Mouse (Mus musculus): Measurements from ENCODE around the gene Pde4b. TPM values are rescaled to one million over a fixed set of nuclear protein-coding genes. Genes with fewer than 3 reads are reported as not detected.
A peak's percentile ranks its signal among the peaks of the same experiment; 100 is the strongest.

Gene Pde4b
- total RNA-seq, 2 experiments from 2014 or later, result 101 to 102 TPM

- intact Hi-C loops (cut with DNase I), result loop anchor here (5.0 kb wide), 1 partner anchor 59 kb away; no protein-coding TSS in a partner anchor
- no peak for DNase-seq (ENCODE audit: low spot score in 2 of 2)
These were observed 425.6 kb downstream of the Pde4b start for GRCm38 (mm10) chr4:102512940-102513339.

GRCm38 (mm10) chr4:102513514-102513913, 426.2 kb downstream of the Pde4b start:
- no peak for DNase-seq (ENCODE audit: low spot score in 2 of 2)
- intact Hi-C loops (cut with DNase I), result loop anchor here (5.0 kb wide), 1 partner anchor 59 kb away; no protein-coding TSS in a partner anchor

GRCm38 (mm10) chr4:102514972-102515835, 427.9 kb downstream of the Pde4b start:
- no peak for DNase-seq (ENCODE audit: low spot score in 2 of 2)
- intact Hi-C loops (cut with DNase I), result loop anchor here (5.0 kb wide), 1 partner anchor 57 kb away; no protein-coding TSS in a partner anchor

- intact Hi-C loops (cut with DNase I), result no loop called here
- no peak for DNase-seq (ENCODE audit: low spot score in 2 of 2)
These were observed 429.1 kb downstream of the Pde4b start for GRCm38 (mm10) chr4:102516395-102516794.

GRCm38 (mm10) chr4:102516982-102517630, 429.8 kb downstream of the Pde4b start:
- intact Hi-C loops (cut with DNase I), result no loop called here
- DNase-seq (ENCODE audit: low spot score in 2 of 2), result peak; percentile 57 to 64

GRCm38 (mm10) chr4:102517653-102518052, 430.3 kb downstream of the Pde4b start:
- intact Hi-C loops (cut with DNase I), result no loop called here
- no peak for DNase-seq (ENCODE audit: low spot score in 2 of 2)

- no peak for DNase-seq (ENCODE audit: low spot score in 2 of 2)
- intact Hi-C loops (cut with DNase I), result no loop called here
These were observed 431.0 kb downstream of the Pde4b start for GRCm38 (mm10) chr4:102518341-102518740.

- intact Hi-C loops (cut with DNase I), result no loop called here
- DNase-seq (ENCODE audit: low spot score in 2 of 2), result no peak
These were observed 433.4 kb downstream of the Pde4b start for GRCm38 (mm10) chr4:102520669-102521261.

- DNase-seq (ENCODE audit: low spot score in 2 of 2), result no peak
- intact Hi-C loops (cut with DNase I), result no loop called here
These were observed 434.1 kb downstream of the Pde4b start for GRCm38 (mm10) chr4:102521434-102521833.

GRCm38 (mm10) chr4:102527361-102527760, 440.0 kb downstream of the Pde4b start:
- no peak for DNase-seq (ENCODE audit: low spot score in 2 of 2)
- intact Hi-C loops (cut with DNase I), result no loop called here

GRCm38 (mm10) chr4:102530797-102531196, 443.5 kb downstream of the Pde4b start:
- intact Hi-C loops (cut with DNase I), result loop anchor here (5.0 kb wide), 1 partner anchor 42 kb away; no protein-coding TSS in a partner anchor
- DNase-seq (ENCODE audit: low spot score in 2 of 2), result no peak

- DNase-seq (ENCODE audit: low spot score in 2 of 2), result no peak
- intact Hi-C loops (cut with DNase I), result loop anchor here (5.0 kb wide), 1 partner anchor 41 kb away; no protein-coding TSS in a partner anchor
These were observed 444.4 kb downstream of the Pde4b start for GRCm38 (mm10) chr4:102531729-102532128.

GRCm38 (mm10) chr4:102533183-102534048, 446.1 kb downstream of the Pde4b start:
- peak; percentile 30 to 37 for DNase-seq (ENCODE audit: low spot score in 2 of 2)
- intact Hi-C loops (cut with DNase I), result loop anchor here (5.0 kb wide), 1 partner anchor 39 kb away; no protein-coding TSS in a partner anchor

GRCm38 (mm10) chr4:102534049-102534730, 446.8 kb downstream of the Pde4b start:
- intact Hi-C loops (cut with DNase I), result loop anchor here (5.0 kb wide), 1 partner anchor 38 kb away; no protein-coding TSS in a partner anchor
- peak in 1 of 2 experiments; percentile 41 for DNase-seq (ENCODE audit: low spot score in 2 of 2)

GRCm38 (mm10) chr4:102535886-102536285, 448.5 kb downstream of the Pde4b start:
- intact Hi-C loops (cut with DNase I), result no loop called here
- DNase-seq (ENCODE audit: low spot score in 2 of 2), result no peak

- intact Hi-C loops (cut with DNase I), result no loop called here
- DNase-seq (ENCODE audit: low spot score in 2 of 2), result no peak
These were observed 450.9 kb downstream of the Pde4b start for GRCm38 (mm10) chr4:102538266-102538665.

- intact Hi-C loops (cut with DNase I), result no loop called here
- DNase-seq (ENCODE audit: low spot score in 2 of 2), result no peak
These were observed 451.4 kb downstream of the Pde4b start for GRCm38 (mm10) chr4:102538793-102539192.

- DNase-seq (ENCODE audit: low spot score in 2 of 2), result no peak
- intact Hi-C loops (cut with DNase I), result no loop called here
These were observed 452.3 kb downstream of the Pde4b start for GRCm38 (mm10) chr4:102539598-102540180.

Measured in left cerebral cortex, postnatal 14 days (tissue).